ENCODE assay signal across 12 mouse cellular contexts in the genomic region with DNA sequence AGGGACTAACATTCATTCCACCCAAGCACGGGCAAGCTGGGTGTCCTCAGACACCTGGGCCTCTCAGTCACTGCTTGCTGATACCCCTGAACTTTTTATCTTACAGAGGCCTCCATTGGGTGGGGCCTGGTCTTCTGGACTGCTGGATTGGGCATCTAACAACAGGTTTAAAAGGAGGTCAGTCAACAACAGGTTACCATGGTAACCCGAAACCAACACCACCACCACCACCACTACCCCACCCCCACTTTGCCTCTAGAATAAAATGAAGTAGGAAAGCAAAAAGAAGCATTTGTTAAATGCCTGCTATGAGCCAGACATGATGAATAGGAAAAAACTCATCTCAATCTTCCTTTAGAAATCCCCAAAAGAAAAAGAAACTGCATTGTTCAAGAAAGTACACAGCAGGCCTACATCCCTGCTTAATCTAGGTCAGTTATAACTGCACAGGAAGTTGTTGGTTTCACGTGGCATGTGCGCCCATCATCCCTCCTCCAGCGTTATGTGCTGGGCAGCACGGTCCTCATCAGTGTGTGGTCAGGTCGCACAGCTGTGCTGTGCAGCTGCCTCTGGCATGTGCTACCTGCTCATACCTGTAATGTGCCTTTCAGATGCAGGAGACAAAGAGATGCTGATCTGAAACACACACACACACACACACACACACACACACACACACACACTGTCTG. TPM values are rescaled to one million over a fixed set of nuclear protein-coding genes. Genes with fewer than 3 reads are reported as not detected.
A peak's percentile ranks its signal among the peaks of the same experiment; 100 is the strongest.
DNase-seq lines count a peak whose midpoint lies in the region; ATAC-seq lines count a peak whose summit lies in the region.
"Had no signal": no experiment of that assay in that cellular context is flagged by ENCODE, and none has a peak within 500 bp of the region (broad histone marks: within the 10 kb centered on the region; RNA-seq: fewer than 3 reads in every experiment).

No protein-coding gene starts in this region.

- WGBS in neural tube, embryonic 14.5 days, result 66% methylated on average over 7 of the region's 7 CpGs

- peak; percentile 60; the same call in 1 of the 2 replicates for ATAC-seq in neural tube, embryonic 14.5 days (ENCODE audit: low read depth)
- ATAC-seq in hematopoietic stem cell, adult 5-6 weeks (replicated peaks in 1 of 2; ENCODE audit: insufficient read depth in 1 of 2, low FRiP score in 2 of 2, low TSS enrichment in 1 of 2, low read depth in 1 of 2, poor library complexity in 2 of 2, severe bottlenecking in 2 of 2), result peak; percentile 32 to 56; a peak in 1 of 4 replicates
- ATAC-seq in erythroid progenitor cell, adult 5-6 weeks (replicated peaks; ENCODE audit: low FRiP score, poor library complexity, severe bottlenecking), result no peak

- DNase-seq in neural tube, embryonic 10.5 days (ENCODE audit: extremely low spot score, low spot score), result no peak
- peak; percentile 75 for DNase-seq in naive thymus-derived CD4-positive, alpha-beta T cell, adult 2 months (ENCODE audit: low read depth)
- DNase-seq in adrenal gland, adult 2 months, result no peak
- no peak for DNase-seq in liver
- DNase-seq in lung, postnatal 25 days (ENCODE audit: low spot score), result no peak
- DNase-seq: cerebellum, adult 9-10 months; kidney, postnatal 14 days had no signal

- no peak overlapping the region for H3K4me3 ChIP-seq in neural tube, embryonic 14.5 days (ENCODE audit: low read depth, low read length)
- H3K4me3 ChIP-seq: limb, embryonic 15.5 days had no signal

- no peak overlapping the region for H3K4me2 ChIP-seq in neural tube, embryonic 14.5 days (ENCODE audit: low read depth, low read length)
- H3K4me2 ChIP-seq: heart, embryonic 11.5 days; limb, embryonic 15.5 days had no signal

- H3K9ac ChIP-seq in neural tube, embryonic 14.5 days (replicated peaks; ENCODE audit: low read depth, low read length), result no peak overlapping the region
- H3K9ac ChIP-seq: limb, embryonic 15.5 days had no signal

- no peak overlapping the region for H3K27ac ChIP-seq in neural tube, embryonic 14.5 days (ENCODE audit: low read depth, low read length)
- H3K27ac ChIP-seq: limb, embryonic 15.5 days had no signal

- H3K9me3 ChIP-seq in neural tube, embryonic 14.5 days (ENCODE audit: control insufficient read depth, low read length), result no peaks in the 10 kb centered on the region
- H3K9me3 ChIP-seq: limb, embryonic 15.5 days had no signal

- H3K27me3 ChIP-seq in neural tube, embryonic 14.5 days (ENCODE audit: control insufficient read depth, insufficient read depth, low read length), result no peaks in the 10 kb centered on the region
- H3K27me3 ChIP-seq: limb, embryonic 15.5 days had no signal

- 0 out of 2 replicates have a peak, but pooled peaks cover 2% of the 10 kb centered on the region for H3K4me1 ChIP-seq in neural tube, embryonic 14.5 days (ENCODE audit: control insufficient read depth, insufficient read depth, low read length)

- H3K36me3 ChIP-seq in neural tube, embryonic 14.5 days (ENCODE audit: control insufficient read depth, insufficient read depth, low read length), result no peaks in the 10 kb centered on the region
- H3K36me3 ChIP-seq: limb, embryonic 15.5 days had no signal

RNA-seq across cellular contexts. Expression of a gene that starts 28.6 kb away (rescaled TPM):
- polyA plus RNA-seq in neural tube, embryonic 14.5 days (2014; fragmentation: Nextera tagmentation; extraction: Ambion mirVana), result 16.3 and 16.7 TPM in 2 replicates
- 0.19 and 0.45 TPM in 2 replicates for total RNA-seq in hematopoietic stem cell, adult 5-6 weeks (2017)
- total RNA-seq in adrenal gland, adult 2 months (2021), result 1 to 10 TPM; 7.3 to 7.4 TPM
- polyA plus RNA-seq in adrenal gland, adult 2 months (2012; rRNA removed), result 4.8 and 5.8 TPM in 2 replicates
- total RNA-seq in erythroid progenitor cell, adult 5-6 weeks (2015; ENCODE audit: low replicate concordance), result not detected in 2 replicates
- not detected in 2 replicates for total RNA-seq in erythroid progenitor cell, adult 5-6 weeks (2017; ENCODE audit: low replicate concordance)
